Mouse (Mus musculus): ENCODE data around the gene 2810408A11Rik. TPM values are rescaled to one million over a fixed set of nuclear protein-coding genes. Genes with fewer than 3 reads are reported as not detected.
"Not testable (repeated sequence)": the region's sequence is repeated elsewhere in the genome, so short reads cannot be mapped to it uniquely, and the experiment has no call there.

The 2810408A11Rik gene
- polyA plus RNA-seq, 1 experiment from 2014 or later: 1.2 TPM

DNA sequence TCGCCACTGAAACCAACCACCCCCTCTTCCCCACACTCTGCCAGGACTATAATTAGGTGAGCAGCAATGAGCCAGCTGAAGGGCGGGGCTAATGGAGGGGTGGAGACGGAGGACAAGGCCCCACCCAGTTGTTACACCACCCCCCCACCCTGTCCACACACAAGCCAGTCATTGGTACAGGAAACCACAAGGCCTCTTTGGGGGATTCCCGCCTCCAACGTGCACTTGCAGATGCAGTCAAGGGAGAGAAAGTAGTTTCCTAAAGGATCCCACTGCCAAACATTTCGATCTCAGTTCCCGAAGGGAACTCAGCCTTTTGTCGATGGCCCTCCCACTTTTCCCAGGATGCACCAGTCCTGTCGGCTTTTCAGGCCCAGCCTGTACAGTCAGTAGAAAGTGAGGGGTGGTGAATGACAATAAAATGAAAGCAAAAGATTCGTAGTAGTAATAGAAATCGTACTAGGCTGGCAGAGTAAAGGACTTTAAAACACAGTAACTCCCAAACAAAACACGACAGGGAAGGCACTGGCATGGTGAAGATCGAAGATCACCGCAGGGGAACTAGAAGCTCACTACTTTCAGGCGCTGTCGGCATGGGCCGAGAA lies 19.0 kb upstream of the 2810408A11Rik start:
- Histone ChIP-seq H3K4me3 (ENCODE audit: low read depth, low read length) (peak overlapping the region; percentile 96), H3K4me1 (ENCODE audit: insufficient read depth) (peaks cover 55% of the 10 kb centered on the region), H3K36me3 (replicated peaks; ENCODE audit: insufficient read depth, low read length) (peaks cover 41% of the 10 kb centered on the region), H3K9ac (replicated peaks) (peak overlapping the region; percentile 91), H3K27me3 (ENCODE audit: insufficient read depth, low read length) (no peaks in the 10 kb centered on the region), H3K9me3 (ENCODE audit: low read length) (no peaks in the 10 kb centered on the region), H3K4me2 (ENCODE audit: low read depth, low read length) (peak overlapping the region; percentile 92), H3K27ac (ENCODE audit: low read depth) (peak overlapping the region; percentile 100)
- DNase-seq (peak; percentile 95), ATAC-seq (peak; percentile 28)
- under 1% methylated on average over 17 of the region's 17 CpGs for WGBS (ENCODE audit: insufficient replicate concordance)
- TF ChIP-seq EP300 (IDR thresholded peaks at IDR 0.05; ENCODE audit: low read depth) (peak; percentile 61), CTCF (IDR thresholded peaks at IDR 0.05; ENCODE audit: low read depth) (no peak)

DNA sequence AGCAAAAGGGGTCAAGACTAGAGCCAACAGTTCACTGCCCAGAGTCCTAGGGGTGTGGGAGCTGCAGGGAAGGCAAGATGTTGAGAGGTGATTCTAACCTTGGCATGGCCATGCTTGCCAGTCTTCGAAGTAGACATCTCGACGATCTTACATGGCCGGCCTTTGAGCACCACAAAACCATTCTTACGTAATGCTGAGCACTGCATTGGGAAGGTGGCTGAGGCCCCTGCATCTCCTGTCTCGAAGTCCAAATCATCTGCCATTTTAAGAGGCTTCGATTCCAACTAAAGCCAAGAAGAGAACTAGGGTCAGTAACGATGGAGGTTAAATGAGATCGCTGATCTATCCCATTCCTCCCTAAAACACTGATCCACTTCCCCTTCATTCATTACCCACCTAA lies 18.3 kb upstream of the 2810408A11Rik start:
- Histone ChIP-seq H3K9me3 (ENCODE audit: low read length) (no peaks in the 10 kb centered on the region), H3K27ac (ENCODE audit: low read depth) (peak overlapping the region; percentile 100), H3K27me3 (ENCODE audit: insufficient read depth, low read length) (no peaks in the 10 kb centered on the region), H3K4me1 (ENCODE audit: insufficient read depth) (peaks cover 61% of the 10 kb centered on the region), H3K4me2 (ENCODE audit: low read depth, low read length) (peak overlapping the region; percentile 92), H3K9ac (replicated peaks) (peak overlapping the region; percentile 91), H3K4me3 (ENCODE audit: low read depth, low read length) (peak overlapping the region; percentile 96), H3K36me3 (replicated peaks; ENCODE audit: insufficient read depth, low read length) (peaks cover 41% of the 10 kb centered on the region)
- no peak for ATAC-seq
- 47% methylated on average over 9 of the region's 9 CpGs for WGBS (ENCODE audit: insufficient replicate concordance)
- DNase-seq: peak; percentile 13
- TF ChIP-seq CTCF (IDR thresholded peaks at IDR 0.05; ENCODE audit: low read depth): no peak
- TF ChIP-seq EP300 (IDR thresholded peaks at IDR 0.05; ENCODE audit: low read depth): no peak

DNA sequence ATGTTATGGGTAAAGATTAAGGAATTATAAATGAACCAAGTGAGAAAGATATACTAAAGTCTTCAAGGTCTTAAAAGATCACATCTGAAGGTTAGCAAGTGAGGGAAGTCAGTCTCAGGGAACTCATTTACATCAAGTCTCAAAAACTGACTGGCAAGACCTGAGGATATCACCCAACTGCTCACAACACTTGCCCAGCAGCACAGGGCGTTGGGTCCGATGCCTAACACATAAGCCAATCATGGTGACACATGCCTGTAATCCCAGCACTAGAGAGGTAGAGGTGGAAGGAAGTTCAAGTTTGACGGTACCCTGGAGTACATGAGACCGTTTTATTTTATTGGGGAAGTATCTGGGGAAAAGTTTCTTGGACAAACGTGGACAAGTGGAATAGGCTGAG lies 17.3 kb upstream of the 2810408A11Rik start:
- H3K4me1 ChIP-seq (ENCODE audit: insufficient read depth): peaks cover 64% of the 10 kb centered on the region
- H3K4me2 ChIP-seq (ENCODE audit: low read depth, low read length): 0 out of 2 replicates have a peak overlapping the region, but pooled peaks have one; percentile 99
- 72% methylated on average over 5 of the region's 5 CpGs for WGBS (ENCODE audit: insufficient replicate concordance)
- H3K36me3 ChIP-seq (replicated peaks; ENCODE audit: insufficient read depth, low read length): peaks cover 41% of the 10 kb centered on the region
- no peaks in the 10 kb centered on the region for H3K27me3 ChIP-seq (ENCODE audit: insufficient read depth, low read length)
- TF ChIP-seq EP300 (IDR thresholded peaks at IDR 0.05; ENCODE audit: low read depth): no peak
- no peak for TF ChIP-seq CTCF (IDR thresholded peaks at IDR 0.05; ENCODE audit: low read depth)
- ATAC-seq (no peak), DNase-seq (peak; percentile 11)
- H3K27ac ChIP-seq (ENCODE audit: low read depth): peak overlapping the region; percentile 35; the same call in 1 of the 2 replicates
- H3K9ac ChIP-seq (replicated peaks): no peak overlapping the region
- no peak overlapping the region for H3K4me3 ChIP-seq (ENCODE audit: low read depth, low read length)
- H3K9me3 ChIP-seq (ENCODE audit: low read length): no peaks in the 10 kb centered on the region

DNA sequence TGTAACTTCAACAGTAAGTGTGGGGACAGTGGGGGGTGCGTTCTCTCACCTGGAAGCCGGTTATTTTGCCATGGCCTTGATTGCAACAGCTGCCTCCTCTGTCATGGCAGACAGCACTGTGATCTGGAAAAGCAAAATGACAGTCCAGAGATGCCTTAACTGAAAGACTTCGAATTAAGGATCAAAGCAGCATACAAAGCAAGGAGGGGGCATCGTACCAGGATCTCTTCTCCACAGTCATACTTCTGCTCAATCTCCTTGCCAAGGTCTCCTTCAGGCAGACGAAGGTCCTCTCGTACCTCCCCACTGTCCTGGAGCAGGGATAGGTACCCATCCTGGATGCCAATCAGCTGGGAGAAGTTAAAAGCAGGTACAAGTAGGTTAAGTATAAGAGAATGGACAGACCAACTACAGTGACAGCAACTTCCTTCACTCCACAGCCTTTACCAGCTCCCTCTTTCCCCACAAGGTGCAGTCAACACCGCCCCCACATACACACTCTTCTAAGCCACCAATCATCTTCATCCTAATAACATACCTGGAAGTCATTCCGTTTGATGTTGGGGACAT lies 16.7 kb upstream of the 2810408A11Rik start:
- WGBS (ENCODE audit: insufficient replicate concordance): 74% methylated on average over 8 of the region's 8 CpGs
- ATAC-seq: no peak
- H3K4me3 ChIP-seq (ENCODE audit: low read depth, low read length): no peak overlapping the region
- no peak for DNase-seq
- TF ChIP-seq CTCF (IDR thresholded peaks at IDR 0.05; ENCODE audit: low read depth) (no peak), EP300 (IDR thresholded peaks at IDR 0.05; ENCODE audit: low read depth) (no peak)
- no peaks in the 10 kb centered on the region for H3K27me3 ChIP-seq (ENCODE audit: insufficient read depth, low read length)
- peak overlapping the region; percentile 93 for H3K9ac ChIP-seq (replicated peaks)
- H3K4me1 ChIP-seq (ENCODE audit: insufficient read depth): peaks cover 57% of the 10 kb centered on the region
- peaks cover 42% of the 10 kb centered on the region for H3K36me3 ChIP-seq (replicated peaks; ENCODE audit: insufficient read depth, low read length)
- peak overlapping the region; percentile 99; the same call in 1 of the 2 replicates for H3K4me2 ChIP-seq (ENCODE audit: low read depth, low read length)
- H3K9me3 ChIP-seq (ENCODE audit: low read length): no peaks in the 10 kb centered on the region
- peak overlapping the region; percentile 90 for H3K27ac ChIP-seq (ENCODE audit: low read depth)

DNA sequence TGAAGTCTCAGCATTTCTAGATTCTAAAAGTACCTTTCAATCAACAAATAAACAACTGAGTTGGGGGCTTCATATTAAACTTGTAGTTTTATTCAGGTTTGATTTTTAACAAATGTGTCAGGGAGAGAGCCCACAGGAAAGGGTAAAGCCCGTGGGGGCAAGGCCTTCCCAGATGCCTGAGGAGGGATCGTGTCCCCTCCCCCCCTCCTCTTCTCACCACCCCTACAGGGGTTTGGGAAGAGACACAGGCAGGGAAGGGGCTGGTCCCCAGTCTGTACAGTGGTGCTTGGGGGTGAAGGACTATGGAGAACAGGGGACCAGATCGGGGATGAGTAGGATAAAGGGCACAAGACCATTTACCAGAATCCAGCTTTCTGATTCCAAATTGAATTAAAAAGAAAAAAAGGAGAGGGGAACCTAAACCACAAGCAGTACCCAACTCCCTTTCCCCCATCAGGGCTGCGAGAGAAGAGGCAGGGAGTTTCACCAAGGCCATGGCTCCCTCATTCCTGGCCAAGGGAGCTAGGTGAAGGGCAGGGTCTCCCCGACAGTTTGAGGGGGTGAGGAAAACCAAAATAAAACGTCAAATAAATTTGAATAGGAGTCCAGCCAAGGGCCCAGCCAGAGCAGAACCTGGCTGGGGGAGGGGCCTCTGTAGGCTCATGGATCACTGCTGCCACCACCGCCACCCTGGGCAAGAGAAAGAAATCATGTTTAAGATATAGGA lies 16.0 kb upstream of the 2810408A11Rik start:
- WGBS (ENCODE audit: insufficient replicate concordance): 53% methylated on average over 7 of the region's 7 CpGs
- Histone ChIP-seq H3K4me1 (ENCODE audit: insufficient read depth) (peaks cover 53% of the 10 kb centered on the region), H3K9ac (replicated peaks) (peak overlapping the region; percentile 93), H3K27ac (ENCODE audit: low read depth) (peak overlapping the region; percentile 90), H3K4me3 (ENCODE audit: low read depth, low read length) (peak overlapping the region; percentile 97), H3K36me3 (replicated peaks; ENCODE audit: insufficient read depth, low read length) (peaks cover 48% of the 10 kb centered on the region), H3K4me2 (ENCODE audit: low read depth, low read length) (peak overlapping the region; percentile 99)
- not testable (repeated sequence) for H3K9me3 ChIP-seq (ENCODE audit: low read length); ATAC-seq; H3K27me3 ChIP-seq (ENCODE audit: insufficient read depth, low read length)
- DNase-seq: peak; percentile 18

Data from liver, postnatal 0 days (tissue).